Mouse (Mus musculus): ENCODE measurements around the gene Endog.
"Not testable (repeated sequence)": the region's sequence is repeated elsewhere in the genome, so short reads cannot be mapped to it uniquely, and the experiment has no call there.

DNA sequence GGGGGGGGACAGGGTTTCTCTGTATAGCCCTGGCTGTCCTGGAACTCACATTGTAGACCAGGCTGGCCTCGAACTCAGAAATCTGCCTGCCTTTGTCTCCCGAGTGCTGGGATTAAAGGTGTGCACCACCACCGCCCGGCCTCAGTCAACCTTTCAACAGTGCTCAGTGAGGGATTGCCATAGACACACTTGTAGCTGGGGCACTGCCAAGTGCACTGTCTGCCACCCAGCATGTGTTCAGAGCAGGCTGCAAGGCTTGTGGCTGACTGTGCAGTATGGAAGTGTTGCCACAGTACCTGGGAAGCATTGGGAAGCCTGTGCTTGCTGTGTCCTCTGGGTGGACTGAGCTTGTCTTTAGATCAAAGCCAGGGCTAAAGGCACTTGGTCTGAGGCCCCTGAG lies 31.3 kb upstream of the Endog start:
- TF ChIP-seq CTCF (IDR thresholded peaks at IDR 0.05; ENCODE audit: borderline replicate concordance, insufficient read depth, low read length); POLR2A (IDR thresholded peaks at IDR 0.05; ENCODE audit: low read depth, low read length): not testable (repeated sequence)
